Mouse (Mus musculus) adipocyte (in vitro differentiated cells): ENCODE data around the gene Rnf149.
"Not testable (repeated sequence)": the region's sequence is repeated elsewhere in the genome, so short reads cannot be mapped to it uniquely, and the experiment has no call there.

Experiments
- DNase-seq: peaks from one replicate; pipeline ENCODE4 v3.0.0-alpha.2; 2016; ENCODE audit warnings: low spot score

The Rnf149 gene

GRCm38 (mm10) chr1:39577253-39577705 is at the start of gene Rnf149:
Gene Rnf149 (minus strand): TSS chr1:39577405.
- DNase-seq = peak; percentile 94

- no peak for DNase-seq
Observed at GRCm38 (mm10) chr1:39625491-39625890, 48.3 kb upstream of the Rnf149 start.

GRCm38 (mm10) chr1:39623729-39624128 is 46.5 kb upstream of the Rnf149 start:
- no peak for DNase-seq

- DNase-seq = no peak
Observed at GRCm38 (mm10) chr1:39623106-39623505, 45.9 kb upstream of the Rnf149 start.

GRCm38 (mm10) chr1:39618524-39618923 is 41.3 kb upstream of the Rnf149 start:
- no peak for DNase-seq

- no peak for DNase-seq
Observed at GRCm38 (mm10) chr1:39615526-39615925, 38.3 kb upstream of the Rnf149 start.

- DNase-seq = peak; percentile 72
Observed at GRCm38 (mm10) chr1:39614462-39615279, 37.5 kb upstream of the Rnf149 start.

- DNase-seq = no peak
Observed at GRCm38 (mm10) chr1:39613061-39613460, 35.9 kb upstream of the Rnf149 start.

- no peak for DNase-seq
Observed at GRCm38 (mm10) chr1:39612491-39612890, 35.3 kb upstream of the Rnf149 start.

- DNase-seq = no peak
Observed at GRCm38 (mm10) chr1:39608534-39608933, 31.3 kb upstream of the Rnf149 start.

GRCm38 (mm10) chr1:39602477-39602876 is 25.3 kb upstream of the Rnf149 start:
- DNase-seq = no peak

- DNase-seq = no peak
Observed at GRCm38 (mm10) chr1:39598726-39599125, 21.5 kb upstream of the Rnf149 start.

GRCm38 (mm10) chr1:39597135-39597534 is 19.9 kb upstream of the Rnf149 start:
- DNase-seq = not testable (repeated sequence)

- no peak for DNase-seq
Observed at GRCm38 (mm10) chr1:39593836-39594235, 16.6 kb upstream of the Rnf149 start.

- DNase-seq = no peak
Observed at GRCm38 (mm10) chr1:39592090-39592489, 14.9 kb upstream of the Rnf149 start.

GRCm38 (mm10) chr1:39591557-39591956 is 14.4 kb upstream of the Rnf149 start:
- not testable (repeated sequence) for DNase-seq

GRCm38 (mm10) chr1:39590193-39590592 is 13.0 kb upstream of the Rnf149 start:
- DNase-seq = no peak

- DNase-seq = no peak
Observed at GRCm38 (mm10) chr1:39585416-39585815, 8.2 kb upstream of the Rnf149 start.

GRCm38 (mm10) chr1:39583173-39583572 is 6.0 kb upstream of the Rnf149 start:
- DNase-seq = no peak

GRCm38 (mm10) chr1:39581215-39581614 is 4.0 kb upstream of the Rnf149 start:
- no peak for DNase-seq

- DNase-seq = no peak
Observed at GRCm38 (mm10) chr1:39579139-39579538, 1.9 kb upstream of the Rnf149 start.

- peak; percentile 34 for DNase-seq
Observed at GRCm38 (mm10) chr1:39578446-39578845, 1.2 kb upstream of the Rnf149 start.

GRCm38 (mm10) chr1:39576431-39577243 is 568 bp downstream of the Rnf149 start:
- DNase-seq = peak; percentile 61
